Mouse (Mus musculus) gastrocnemius, postnatal 4 days (tissue): ENCODE data around the gene Nfix. TPM values are rescaled to one million over a fixed set of nuclear protein-coding genes. Genes with fewer than 3 reads are reported as not detected.
A peak's percentile ranks its signal among the peaks of the same experiment; 100 is the strongest.
"Not testable (repeated sequence)": the region's sequence is repeated elsewhere in the genome, so short reads cannot be mapped to it uniquely, and the experiment has no call there.

Experiments used
- DNase-seq, 2 experiments: peaks; one replicate each; pipeline ENCODE4 v3.0.0; 2021 to 2022; ENCODE audit warnings: low spot score in 2 of 2, mixed read lengths in 2 of 2
- total RNA-seq, 2 experiments: library from RNA; stranded (reverse); gene quantifications; 2 replicates each; pipeline ENCODE4 v1.2.3; 2021

The Nfix gene
- total RNA-seq, 2 experiments from 2014 or later: 517 to 591 TPM

DNA sequence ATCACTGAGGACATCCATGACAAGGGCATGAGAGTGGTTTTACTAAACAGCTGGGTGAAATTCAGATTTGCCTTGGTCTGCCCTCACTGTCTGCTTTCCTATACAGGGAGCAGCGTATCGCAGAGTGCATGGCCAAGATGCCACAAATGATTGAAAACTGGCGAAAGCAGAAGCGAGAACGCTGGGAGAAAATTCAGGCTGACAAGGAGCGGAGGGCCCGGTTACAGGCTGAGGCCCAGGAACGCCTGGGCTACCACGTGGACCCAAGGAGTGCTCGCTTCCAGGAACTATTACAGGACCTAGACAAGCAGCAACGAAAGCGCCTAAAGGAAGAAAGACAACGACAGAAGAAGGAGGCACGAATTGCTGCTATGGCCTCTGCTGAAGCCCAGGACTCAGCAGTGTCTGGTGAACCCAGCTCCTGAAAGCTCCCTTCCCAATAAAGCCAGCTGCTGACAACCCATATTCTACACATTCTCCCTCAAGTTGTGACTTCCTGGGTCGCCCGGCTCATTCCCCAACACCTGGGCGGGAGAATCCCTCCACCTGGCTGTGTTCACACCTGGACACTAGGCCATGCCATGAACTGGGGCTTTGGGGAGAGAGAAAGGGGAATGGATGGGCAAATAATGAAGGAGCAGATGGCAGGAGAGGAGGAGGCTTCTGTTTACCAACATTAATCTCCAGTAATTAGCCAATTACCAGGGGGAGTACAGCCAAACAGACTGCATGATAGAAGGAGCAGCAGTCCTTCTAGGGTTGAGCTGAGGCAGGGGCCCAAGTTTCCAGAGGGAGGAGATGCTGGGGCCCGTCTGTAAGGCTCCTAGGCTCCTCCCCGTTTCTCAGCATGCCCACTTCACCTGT lies 34.1 kb upstream of the Nfix start:
- no peak for DNase-seq

DNA sequence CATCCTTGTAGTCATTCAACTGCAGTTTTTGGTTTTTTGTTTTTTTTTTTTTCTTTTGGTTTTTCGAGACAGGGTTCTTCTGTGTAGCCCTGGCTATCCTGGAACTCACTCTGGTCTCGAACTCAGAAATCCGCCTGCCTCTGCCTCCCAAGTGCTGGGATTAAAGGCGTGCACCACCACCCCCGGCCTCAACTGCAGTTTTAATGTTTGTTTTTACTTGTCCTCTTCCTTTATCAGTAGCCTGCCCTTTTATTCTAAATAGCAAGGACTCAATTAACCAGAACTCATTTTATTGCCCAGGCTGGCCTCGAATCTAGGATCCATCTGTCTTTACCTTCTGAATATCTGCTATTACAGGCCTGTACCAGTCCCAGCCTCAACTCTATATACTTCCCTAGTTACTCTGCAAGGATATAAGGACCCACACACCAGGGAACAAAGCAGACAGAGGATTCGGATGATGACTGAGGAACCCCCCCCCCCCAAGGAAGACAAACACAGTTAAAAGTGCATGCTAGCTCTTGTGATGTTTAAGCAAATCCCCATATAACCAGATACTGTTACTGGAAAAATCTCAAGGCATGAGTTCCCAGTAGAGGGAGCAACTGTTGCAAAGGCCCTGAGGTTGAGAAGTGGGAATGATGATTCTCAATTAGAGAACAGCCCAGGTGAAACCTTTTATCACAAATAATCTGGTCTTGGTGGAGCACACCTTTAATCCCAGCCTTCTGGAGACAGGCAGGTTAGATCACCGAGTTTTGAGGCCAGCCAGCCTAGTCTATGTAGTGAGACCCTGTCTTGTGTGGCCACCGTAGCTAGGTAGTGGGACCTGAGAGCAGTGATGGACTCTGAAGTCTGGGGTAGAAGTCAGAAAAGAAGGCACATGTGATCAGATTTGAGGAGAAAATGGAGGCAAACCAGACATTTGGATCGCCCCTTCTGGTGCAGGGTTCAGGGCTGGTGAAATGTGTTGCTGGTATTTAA lies 32.9 kb upstream of the Nfix start:
- DNase-seq: no peak

DNA sequence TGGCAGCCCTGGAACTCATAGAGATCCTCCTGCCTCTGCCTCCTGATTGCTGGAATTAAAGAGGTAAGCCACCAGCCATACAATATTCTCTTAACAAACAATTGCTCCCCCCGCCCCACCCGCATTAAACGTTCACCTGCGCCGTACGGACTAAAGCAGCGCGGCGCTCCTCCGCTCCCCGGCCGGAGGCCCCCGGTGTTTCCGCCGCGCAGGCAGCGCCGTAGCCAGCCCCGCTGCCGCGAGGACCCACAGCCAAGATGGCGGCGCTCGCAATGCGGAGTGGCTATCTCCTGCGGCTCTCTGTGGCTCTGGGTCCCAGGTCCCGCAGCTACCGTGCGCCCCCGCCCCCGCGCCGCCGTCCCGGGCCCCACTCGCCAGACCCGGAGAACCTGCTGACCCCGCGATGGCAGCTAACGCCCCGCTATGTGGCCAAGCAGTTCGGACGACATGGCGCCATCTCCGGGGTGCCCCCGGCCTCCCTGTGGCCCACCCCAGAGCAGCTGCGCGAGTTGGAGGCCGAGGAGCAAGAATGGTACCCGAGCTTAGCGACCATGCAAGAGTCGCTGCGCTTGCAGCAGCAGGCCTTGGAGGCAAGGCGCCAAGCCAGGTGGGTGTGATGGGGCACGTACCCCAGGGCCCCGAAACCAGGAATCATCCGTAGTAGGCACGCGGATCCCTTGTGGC lies 32.0 kb upstream of the Nfix start:
- peak; percentile 62 to 84 for DNase-seq

DNA sequence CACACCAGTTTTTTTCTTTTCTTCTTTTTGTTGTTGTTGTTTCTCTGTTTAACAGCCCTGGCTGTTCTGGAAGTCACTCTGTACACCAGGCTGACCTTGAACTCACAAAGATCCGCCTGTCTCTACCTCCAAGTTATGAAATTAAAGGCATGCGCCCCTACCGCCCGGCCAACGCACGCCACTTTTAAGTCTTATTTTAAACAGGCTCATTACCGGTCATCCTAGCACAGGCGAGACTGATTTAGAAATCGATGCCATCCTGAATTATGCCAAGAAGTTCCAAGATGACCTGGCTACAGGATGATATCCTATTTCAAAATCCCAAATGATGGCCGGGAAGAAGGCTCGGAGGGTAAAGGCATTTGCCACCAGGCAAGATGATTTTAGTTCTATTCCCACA lies 31.3 kb upstream of the Nfix start, which contains the start of gene Gadd45gip1:
Gene Gadd45gip1 (plus strand): TSS at position 33 of the 400 bp plus-strand sequence.
- no peak for DNase-seq

DNA sequence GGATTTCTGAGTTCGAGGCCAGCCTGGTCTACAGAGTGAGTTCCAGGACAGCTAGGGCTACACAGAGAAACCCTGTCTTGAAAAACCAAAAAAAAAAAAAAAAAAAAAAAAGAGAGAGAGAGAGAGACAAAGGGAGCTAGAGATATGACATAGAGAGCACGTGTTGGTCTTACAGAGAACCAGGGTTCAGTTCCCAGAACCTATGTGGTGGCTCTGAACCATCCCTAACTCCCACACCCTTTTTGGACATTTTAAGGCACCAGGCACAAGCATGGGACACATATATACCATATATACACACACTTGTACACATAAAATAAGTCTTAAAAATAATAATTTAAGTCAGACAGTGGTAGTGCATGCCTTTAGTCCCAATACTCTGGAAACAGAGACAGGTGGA lies 26.4 kb upstream of the Nfix start:
- DNase-seq: not testable (repeated sequence)

DNA sequence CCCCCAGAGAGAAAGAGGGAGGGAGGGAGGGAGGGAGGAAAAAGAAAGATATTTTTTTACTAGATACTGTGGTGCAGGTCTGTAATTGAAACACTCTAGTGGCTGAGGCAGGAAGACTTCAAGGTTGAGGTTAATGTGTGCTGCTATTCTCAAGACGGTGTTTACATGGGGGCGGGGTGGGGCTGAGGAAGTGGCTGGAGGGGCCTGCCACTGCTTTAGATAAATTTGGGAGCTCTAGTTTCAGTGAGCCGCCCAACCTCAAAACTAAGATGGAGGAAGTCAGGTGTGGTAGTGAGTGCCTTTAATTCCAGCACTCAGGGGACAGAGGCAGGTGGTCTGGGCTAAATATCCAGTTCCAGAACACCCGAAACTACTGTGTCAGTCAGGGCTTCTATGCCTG lies 25.5 kb upstream of the Nfix start:
- no peak for DNase-seq

GRCm38 (mm10) chr8:84823653-84824052 lies 23.5 kb upstream of the Nfix start:
- DNase-seq: peak in 1 of 2 experiments; percentile 57

DNA sequence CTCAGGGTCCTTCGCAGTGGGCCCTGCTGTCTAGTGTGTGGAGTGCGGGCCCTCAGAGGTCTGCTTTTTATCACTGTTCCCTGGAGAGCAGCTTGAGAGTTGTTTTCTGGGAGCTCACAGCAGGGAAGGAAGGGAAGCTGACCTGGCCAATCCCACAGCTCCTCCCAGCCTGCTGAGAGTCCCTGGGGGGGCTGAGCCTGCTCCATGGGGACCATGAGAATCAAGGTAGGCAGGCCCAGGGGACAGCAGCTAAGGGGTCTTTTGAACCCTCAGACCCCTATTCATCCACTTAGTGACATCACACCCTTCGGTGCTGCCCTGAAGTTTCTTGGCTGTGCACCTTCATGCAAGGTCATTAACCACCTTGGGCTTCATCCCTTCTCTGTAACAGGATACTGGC lies 22.6 kb upstream of the Nfix start, which contains the start of gene Dand5:
Gene Dand5 (minus strand): TSS at position 101 of the 400 bp plus-strand sequence.
- peak in 1 of 2 experiments; percentile 14 for DNase-seq

- DNase-seq: peak in 1 of 2 experiments; percentile 15
These were observed 16.0 kb upstream of the Nfix start for GRCm38 (mm10) chr8:84816117-84816516.

- peak; percentile 97 to 98 for DNase-seq
These were observed 15.4 kb upstream of the Nfix start for GRCm38 (mm10) chr8:84815547-84815946.

GRCm38 (mm10) chr8:84814555-84815441 lies 14.7 kb upstream of the Nfix start:
- DNase-seq: peak; percentile 28 to 55

- no peak for DNase-seq
These were observed 14.1 kb upstream of the Nfix start for GRCm38 (mm10) chr8:84814240-84814554.

DNA sequence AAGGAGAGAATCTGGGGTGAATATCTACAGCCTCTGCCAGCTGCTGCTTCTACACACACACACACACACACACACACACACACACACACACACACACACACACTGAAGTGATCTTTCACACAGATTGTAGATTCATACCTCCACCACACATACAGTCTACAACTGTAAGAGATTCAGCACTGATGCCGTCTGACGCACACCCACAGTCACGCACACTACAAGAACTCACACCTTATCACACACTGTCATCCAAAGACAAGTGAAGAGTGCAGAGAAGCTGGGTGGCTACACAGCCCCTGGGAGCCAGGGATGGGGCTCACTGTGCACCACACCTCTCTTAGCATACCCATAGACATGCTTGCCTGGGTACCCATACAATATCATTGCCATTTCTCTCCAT lies 13.7 kb upstream of the Nfix start:
- DNase-seq: no peak

GRCm38 (mm10) chr8:84813059-84813458 lies 12.9 kb upstream of the Nfix start:
- DNase-seq: peak; percentile 70 to 84

- peak in 1 of 2 experiments; percentile 14 for DNase-seq
These were observed 11.2 kb upstream of the Nfix start for GRCm38 (mm10) chr8:84811303-84811702.

DNA sequence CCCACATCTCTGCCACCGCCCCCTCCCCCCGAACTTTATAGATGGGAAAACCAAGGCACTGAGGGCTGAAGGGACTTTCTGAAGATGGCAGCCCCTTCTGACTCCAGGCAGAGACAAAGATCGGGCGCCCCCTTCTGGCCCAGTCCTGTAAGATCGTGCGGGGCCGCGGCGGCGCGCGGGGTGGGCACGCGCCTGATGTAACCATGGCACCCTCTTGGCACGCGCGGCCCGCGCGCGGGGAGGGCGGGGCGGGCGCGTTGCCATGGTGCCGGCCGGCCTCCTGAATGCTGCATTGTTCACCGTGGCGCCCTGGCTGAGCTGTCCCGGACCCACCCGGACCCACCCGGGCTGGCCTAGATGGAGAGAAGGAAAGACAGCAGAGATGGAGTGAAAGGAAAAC lies 10.8 kb upstream of the Nfix start:
- peak; percentile 94 to 96 for DNase-seq

- no peak for DNase-seq
These were observed 9.8 kb upstream of the Nfix start for GRCm38 (mm10) chr8:84809941-84810280.

DNA sequence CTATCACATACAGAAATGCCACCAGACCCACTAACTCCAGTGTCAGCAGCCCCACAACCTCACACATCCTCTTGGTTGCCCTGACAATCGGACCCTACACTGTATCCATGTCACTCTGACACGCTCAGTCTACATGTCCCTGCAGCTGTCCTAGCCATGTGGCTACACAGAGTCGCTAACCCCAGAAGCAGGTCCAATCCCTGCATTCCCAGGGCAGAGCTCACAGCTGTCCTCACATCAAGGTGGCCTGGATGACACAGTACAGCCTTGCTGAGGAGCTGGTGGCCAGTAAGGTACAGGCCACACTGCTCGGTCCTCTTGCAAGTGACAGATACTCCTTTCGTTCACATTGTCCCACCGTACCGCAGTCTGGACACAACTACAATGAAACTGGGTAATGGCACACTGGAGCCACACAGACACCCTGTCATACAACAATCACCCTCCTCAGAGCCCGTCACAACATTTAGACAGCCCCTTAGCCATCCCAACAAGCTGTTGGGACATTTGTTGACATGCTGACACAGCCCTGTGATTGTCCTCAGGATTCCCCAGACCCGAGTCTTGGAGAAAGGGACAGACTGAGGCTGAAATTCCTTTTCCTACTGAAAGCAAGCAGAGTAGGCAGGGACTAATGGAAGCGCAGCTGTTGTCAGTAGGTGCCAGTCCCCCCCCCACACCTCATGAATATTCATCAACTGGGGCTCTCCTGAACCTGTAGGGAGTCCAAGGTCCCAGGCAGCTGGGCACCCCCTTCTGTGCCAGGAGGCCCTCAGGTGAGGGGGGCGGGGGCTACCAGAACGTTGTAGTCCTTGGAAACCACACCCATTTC lies 9.2 kb upstream of the Nfix start:
- DNase-seq: peak in 1 of 2 experiments; percentile 12

- no peak for DNase-seq
These were observed 5.9 kb upstream of the Nfix start for GRCm38 (mm10) chr8:84806031-84806430.
